Mouse (Mus musculus) lung, adult 18-20 months (tissue): Measurements from ENCODE around the gene Tmem182.

Source experiments
- DNase-seq, 2 experiments: peaks; one replicate each; pipeline ENCODE4 v3.0.0; 2022; ENCODE audit warnings: mixed read lengths in 2 of 2

Tmem182 gene

GRCm38 (mm10) chr1:40805351-40805750 is at the start of gene Tmem182:
Gene Tmem182 (plus strand): TSS chr1:40805601.
- DNase-seq: no peak

- peak in 1 of 2 experiments; percentile 4 for DNase-seq
Measured at GRCm38 (mm10) chr1:40759751-40760445, 45.5 kb upstream of the Tmem182 start.

- DNase-seq: no peak
Measured at GRCm38 (mm10) chr1:40764042-40764441, 41.4 kb upstream of the Tmem182 start.

- no peak for DNase-seq
Measured at GRCm38 (mm10) chr1:40764701-40765275, 40.6 kb upstream of the Tmem182 start.

- DNase-seq: no peak
Measured at GRCm38 (mm10) chr1:40765521-40765920, 39.9 kb upstream of the Tmem182 start.

GRCm38 (mm10) chr1:40767588-40767987 is 37.8 kb upstream of the Tmem182 start:
- no peak for DNase-seq

- DNase-seq: peak; percentile 9 to 13
Measured at GRCm38 (mm10) chr1:40768606-40769005, 36.8 kb upstream of the Tmem182 start.

- DNase-seq: no peak
Measured at GRCm38 (mm10) chr1:40769331-40769894, 36.0 kb upstream of the Tmem182 start.

GRCm38 (mm10) chr1:40771196-40771970 is 34.0 kb upstream of the Tmem182 start:
- DNase-seq: no peak

- DNase-seq: no peak
Measured at GRCm38 (mm10) chr1:40773234-40773633, 32.2 kb upstream of the Tmem182 start.

GRCm38 (mm10) chr1:40774040-40774439 is 31.4 kb upstream of the Tmem182 start:
- DNase-seq: no peak

- DNase-seq: no peak
Measured at GRCm38 (mm10) chr1:40776102-40776501, 29.3 kb upstream of the Tmem182 start.

- DNase-seq: no peak
Measured at GRCm38 (mm10) chr1:40776763-40777162, 28.6 kb upstream of the Tmem182 start.

GRCm38 (mm10) chr1:40783450-40783849 is 22.0 kb upstream of the Tmem182 start:
- no peak for DNase-seq

GRCm38 (mm10) chr1:40784306-40784705 is 21.1 kb upstream of the Tmem182 start:
- DNase-seq: no peak

GRCm38 (mm10) chr1:40785876-40786445 is 19.4 kb upstream of the Tmem182 start:
- DNase-seq: peak in 1 of 2 experiments; percentile 16

- no peak for DNase-seq
Measured at GRCm38 (mm10) chr1:40788956-40789355, 16.4 kb upstream of the Tmem182 start.

GRCm38 (mm10) chr1:40789666-40790233 is 15.7 kb upstream of the Tmem182 start:
- peak in 1 of 2 experiments; percentile 4 for DNase-seq

- peak; percentile 86 to 87 for DNase-seq
Measured at GRCm38 (mm10) chr1:40790324-40791141, 14.9 kb upstream of the Tmem182 start, which contains the start of gene Mfsd9. Gene Mfsd9 (minus strand): TSS chr1:40790687.

- no peak for DNase-seq
Measured at GRCm38 (mm10) chr1:40795508-40795907, 9.9 kb upstream of the Tmem182 start.

- peak; percentile 23 to 44 for DNase-seq
Measured at GRCm38 (mm10) chr1:40797348-40797747, 8.1 kb upstream of the Tmem182 start.

- DNase-seq: no peak
Measured at GRCm38 (mm10) chr1:40799121-40799520, 6.3 kb upstream of the Tmem182 start.
